Mouse (Mus musculus): Measurements from ENCODE around the gene Vmn2r25. TPM values are rescaled to one million over a fixed set of nuclear protein-coding genes. Genes with fewer than 3 reads are reported as not detected.
"Not testable (repeated sequence)": the region's sequence is repeated elsewhere in the genome, so short reads cannot be mapped to it uniquely, and the experiment has no call there.

The Vmn2r25 gene
- not detected for total RNA-seq (2021)
- long read RNA-seq, experiment 1 = 0 reads
- long read RNA-seq, experiment 2 = 0 reads

DNA sequence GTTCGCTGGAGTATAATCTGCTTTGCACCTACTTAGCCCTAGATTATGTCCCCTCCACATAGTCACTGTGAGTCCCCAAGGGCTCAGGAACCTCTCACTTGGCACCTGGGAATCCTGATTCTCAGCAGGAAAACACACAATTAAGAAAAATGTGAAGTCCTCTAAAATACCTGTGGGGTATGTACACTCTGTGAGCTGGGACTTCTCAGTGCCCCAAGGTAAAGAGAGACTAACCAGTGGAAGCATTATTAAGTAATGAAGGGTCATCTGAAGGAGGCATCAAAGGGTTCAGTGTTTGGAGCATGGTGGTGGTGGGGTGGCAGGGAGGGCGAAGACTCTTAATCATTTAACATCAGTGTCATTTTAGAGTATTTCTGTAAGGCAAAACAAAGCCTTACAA, at the start of gene Vmn2r25:
Gene Vmn2r25 (minus strand): TSS at position 101 of the 400 bp plus-strand sequence.
- not testable (repeated sequence) for DNase-seq (ENCODE audit: low spot score in 2 of 2)

DNA sequence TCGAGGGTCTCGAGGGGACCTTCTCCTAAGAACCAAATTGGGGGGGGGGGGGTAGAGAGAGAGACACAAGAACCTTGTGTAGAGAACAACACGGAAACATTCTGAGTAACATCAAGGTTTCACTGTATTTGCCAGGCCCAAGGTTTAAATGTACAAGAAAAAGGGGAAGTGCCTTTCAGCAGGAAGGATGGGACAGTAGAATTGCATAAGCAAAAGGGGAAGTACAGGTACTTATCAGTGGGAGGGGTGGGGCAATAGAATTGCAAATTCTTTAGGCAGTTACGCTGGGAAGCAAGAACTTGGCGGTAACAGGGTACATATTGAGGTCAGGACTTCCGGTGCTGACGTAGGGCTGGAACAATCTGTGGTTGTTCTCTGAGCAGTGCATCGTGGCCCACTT, 33.3 kb downstream of the Vmn2r25 start:
- no peak for DNase-seq (ENCODE audit: low spot score in 2 of 2)

DNA sequence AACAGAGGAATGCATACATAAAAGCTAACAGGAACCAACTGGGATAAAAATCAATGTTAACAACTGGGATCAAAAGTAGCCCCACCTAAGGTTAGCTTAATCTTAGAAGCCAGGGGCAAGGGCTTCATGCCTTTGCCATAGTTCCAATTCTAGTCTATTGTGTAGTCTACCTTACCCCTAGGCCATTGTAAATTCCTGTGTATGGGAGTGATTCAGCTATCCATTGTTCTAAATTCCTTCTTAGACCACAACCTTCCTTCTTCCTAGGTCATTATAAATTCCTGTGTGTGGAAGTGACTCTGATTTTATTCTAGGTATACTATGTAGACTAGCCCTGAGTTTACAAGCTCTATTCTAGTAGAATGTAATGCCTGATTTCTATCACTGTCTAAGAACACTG, 43.0 kb downstream of the Vmn2r25 start:
- DNase-seq (ENCODE audit: low spot score in 2 of 2) = not testable (repeated sequence)

DNA sequence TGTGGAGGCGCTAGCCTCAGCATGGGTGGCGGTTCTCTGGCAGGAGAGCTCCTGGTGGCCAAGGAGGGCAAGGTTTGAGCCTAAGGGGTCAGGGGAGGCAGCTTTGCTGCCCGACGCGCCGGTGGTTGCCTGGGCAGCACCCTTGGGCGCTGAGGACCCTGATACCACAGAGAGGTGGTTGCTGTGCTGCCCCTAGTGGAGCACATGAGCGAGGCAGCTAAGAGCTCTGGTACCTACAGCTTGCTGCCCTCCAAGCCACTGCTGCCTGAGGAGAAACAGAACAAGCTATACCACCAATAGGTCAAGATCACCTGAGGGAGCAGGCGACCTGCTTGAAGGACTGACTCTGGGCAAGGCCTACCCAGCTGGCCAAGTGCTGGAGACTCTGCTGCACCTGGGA, 59.5 kb downstream of the Vmn2r25 start:
- DNase-seq (ENCODE audit: low spot score in 2 of 2) = no peak

DNA sequence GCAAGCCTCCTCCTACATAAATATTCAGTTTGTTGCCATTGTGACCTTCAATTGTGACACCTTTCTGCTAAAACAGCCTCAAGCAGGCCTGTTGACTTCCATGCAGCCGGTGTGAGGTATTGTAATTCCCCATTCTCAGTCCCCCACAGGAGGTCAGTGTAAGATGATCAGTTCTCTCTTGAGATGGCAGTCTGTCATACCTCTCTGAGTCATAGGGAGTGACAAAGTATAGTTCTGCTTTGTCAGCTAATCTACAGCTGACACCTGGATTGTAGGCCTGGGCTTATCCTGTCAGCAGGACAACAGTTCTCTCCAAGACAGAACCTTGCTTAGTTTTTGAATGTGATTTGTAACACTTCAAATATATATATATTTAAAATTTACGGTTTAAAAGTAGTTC, 68.4 kb downstream of the Vmn2r25 start:
- DNase-seq (ENCODE audit: low spot score in 2 of 2) = no peak

DNA sequence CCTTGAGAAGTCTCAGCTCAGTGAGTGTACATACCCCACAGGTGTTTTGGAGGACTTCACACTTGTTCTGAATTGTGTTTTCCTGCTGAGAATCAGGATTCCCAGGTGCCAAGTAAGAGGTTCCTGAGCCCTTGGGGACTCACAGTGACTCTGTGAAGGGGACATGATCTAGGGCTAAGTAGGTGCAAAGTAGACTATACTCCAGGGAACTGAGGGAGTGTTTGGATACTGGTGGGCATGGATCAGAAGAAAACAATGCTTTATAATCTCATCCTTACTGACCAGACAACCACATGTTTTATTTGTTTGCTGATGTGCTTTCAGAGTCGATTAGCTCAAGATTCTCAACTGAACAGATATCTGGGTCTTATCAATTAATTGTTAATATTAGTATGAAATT, 74.7 kb downstream of the Vmn2r25 start, which contains the start of gene Vmn2r24:
Gene Vmn2r24 (plus strand): TSS at position 301 of the 400 bp plus-strand sequence.
- no peak for DNase-seq (ENCODE audit: low spot score in 2 of 2)

Other genes starting within 250 kb of the Vmn2r25 start
- gene Vmn2r22, start 202.7 kb downstream of the Vmn2r25 start, total RNA-seq (2021) = not detected
- not detected for gene Vmn2r23, start 150.8 kb downstream of the Vmn2r25 start, total RNA-seq (2021)
- not detected for gene Vmn2r24, start 74.6 kb downstream of the Vmn2r25 start, total RNA-seq (2021)
- under 1 TPM; 0.03 to 0.06 TPM for gene Vmn2r26, start 171.1 kb upstream of the Vmn2r25 start, total RNA-seq (2021)

All from adrenal gland, postnatal 4 days (tissue).